Mouse (Mus musculus) spleen, postnatal 10 days (tissue): ENCODE measurements around the gene Arhgef40.

Experiments
- DNase-seq, 2 experiments: peaks; one replicate each; pipeline ENCODE4 v3.0.0; 2021 to 2022; ENCODE audit warnings: low spot score in 2 of 2

Arhgef40 gene

GRCm38 (mm10) chr14:52003981-52004495 lies 19.5 kb downstream of the Arhgef40 start:
- DNase-seq, result no peak

DNA sequence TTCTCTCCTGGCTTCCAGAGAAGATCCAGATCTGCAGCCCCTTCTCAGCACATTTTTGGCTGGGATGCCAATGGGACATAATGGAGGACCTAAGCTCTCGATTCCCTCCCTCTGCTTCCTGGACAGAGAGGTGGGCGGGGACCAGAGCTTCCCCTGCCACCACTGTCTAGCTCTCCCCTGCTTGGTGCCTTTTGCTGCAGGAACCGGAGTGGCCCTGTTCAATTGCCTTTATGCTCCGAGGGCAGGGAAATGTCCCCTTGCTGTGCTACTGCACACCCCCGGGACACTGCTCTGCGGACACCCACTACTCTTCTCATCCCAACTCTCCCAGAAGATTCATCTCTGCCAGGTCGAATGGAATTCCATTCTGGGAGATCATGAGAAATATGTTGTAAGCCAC lies 20.6 kb downstream of the Arhgef40 start:
- no peak for DNase-seq

DNA sequence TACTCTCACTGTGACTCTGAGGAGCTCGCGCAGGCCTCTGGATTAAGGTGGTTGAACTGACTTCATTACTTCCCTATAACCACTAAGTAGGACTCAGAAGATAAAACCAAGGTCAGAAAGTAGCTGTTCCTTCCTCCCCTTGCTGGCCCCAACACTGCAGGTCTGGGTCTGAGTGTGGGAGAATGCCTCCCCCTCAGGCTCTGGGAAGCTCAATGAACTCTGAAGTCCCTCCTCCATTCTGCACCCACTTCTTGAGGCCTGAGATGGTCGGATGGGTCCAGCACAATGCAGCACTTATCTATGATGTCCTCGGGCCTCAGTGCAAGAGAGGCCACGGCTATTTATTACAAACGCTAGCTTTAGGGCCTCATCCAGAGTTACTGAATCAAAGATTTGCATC lies 21.1 kb downstream of the Arhgef40 start:
- no peak for DNase-seq

GRCm38 (mm10) chr14:52006241-52006640 lies 21.7 kb downstream of the Arhgef40 start:
- DNase-seq, result no peak

GRCm38 (mm10) chr14:52006771-52007170 lies 22.3 kb downstream of the Arhgef40 start:
- no peak for DNase-seq

GRCm38 (mm10) chr14:52008321-52009203 lies 24.0 kb downstream of the Arhgef40 start:
- DNase-seq, result peak; percentile 90 to 94

DNA sequence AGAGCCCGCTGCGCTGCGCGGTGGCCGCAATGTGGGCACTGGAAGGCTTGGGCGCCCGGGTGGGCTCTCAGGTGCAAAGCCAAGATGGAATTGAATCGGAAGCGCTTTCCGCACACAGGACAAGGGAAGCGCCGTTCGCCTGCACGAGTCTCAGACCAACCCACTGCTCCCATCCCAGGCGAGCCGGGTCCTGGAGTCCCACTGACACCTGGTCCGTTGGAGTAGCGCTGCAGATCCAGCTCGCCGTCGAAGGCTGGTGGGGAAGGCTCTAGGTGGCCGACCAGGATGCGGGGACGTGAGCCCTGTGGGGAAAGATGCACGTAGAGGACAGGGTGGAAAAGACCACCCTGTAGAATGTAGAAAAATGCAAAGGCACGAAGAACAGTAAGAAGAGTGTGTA lies 24.8 kb downstream of the Arhgef40 start:
- no peak for DNase-seq

DNA sequence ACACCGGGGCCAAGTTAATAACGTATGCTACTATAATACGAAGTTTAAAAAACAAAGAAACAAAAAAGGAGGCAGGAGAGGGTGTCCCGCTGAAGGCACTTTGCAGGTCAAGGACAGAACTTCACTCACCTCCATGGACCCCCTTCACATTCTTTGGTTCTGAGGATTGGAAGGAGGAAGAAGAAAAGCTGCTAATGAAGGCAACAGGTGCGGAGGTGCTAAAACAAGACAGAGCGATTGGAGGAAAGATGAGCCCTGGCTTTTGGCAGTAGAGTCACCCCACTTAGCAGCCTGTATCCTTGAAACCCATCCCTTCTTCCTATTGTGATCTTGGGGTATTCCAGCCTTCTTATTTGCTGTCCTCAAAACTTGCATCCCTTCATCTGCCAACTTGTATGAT lies 25.3 kb downstream of the Arhgef40 start:
- no peak for DNase-seq

- no peak for DNase-seq
Measured at GRCm38 (mm10) chr14:52010446-52011111, 26.1 kb downstream of the Arhgef40 start.

DNA sequence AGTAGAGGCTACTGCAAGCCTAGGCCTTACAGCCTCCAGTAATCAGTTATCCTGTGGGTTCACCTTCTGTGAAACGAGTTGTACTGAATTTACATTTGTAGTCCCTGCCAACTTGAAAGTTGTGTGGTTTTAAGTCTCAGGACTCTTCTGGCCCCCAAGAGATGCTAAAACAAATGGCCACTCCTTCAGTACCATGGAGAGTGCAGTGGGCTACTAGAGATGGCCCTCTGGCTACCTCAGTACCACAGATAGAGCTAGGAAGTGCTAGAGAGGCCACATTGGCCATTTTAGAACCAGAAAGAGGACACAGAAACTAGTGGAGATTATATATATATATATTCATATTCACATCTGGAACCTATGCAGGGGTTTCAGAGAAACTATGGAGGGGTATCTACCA lies 27.2 kb downstream of the Arhgef40 start:
- no peak for DNase-seq

- no peak for DNase-seq
Measured at GRCm38 (mm10) chr14:52012085-52012484, 27.6 kb downstream of the Arhgef40 start.

DNA sequence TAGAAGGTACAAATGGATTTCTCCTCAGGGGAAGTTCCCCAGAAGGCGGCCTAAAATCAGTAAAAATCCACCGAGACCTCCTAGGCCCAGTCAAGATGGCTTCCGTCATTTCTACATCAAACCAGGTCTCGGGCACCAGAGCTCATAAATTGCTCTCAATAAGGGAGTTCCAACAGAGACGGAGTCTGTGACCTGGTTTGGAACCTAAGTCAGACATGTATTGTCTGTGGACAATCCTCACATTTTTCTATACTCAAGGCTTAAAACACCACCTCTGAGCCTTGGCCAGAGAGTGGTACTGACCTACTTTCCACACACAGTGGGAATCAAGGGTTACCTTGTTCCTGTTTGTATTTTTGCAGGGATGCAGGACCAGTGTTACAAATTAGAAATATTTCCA lies 28.0 kb downstream of the Arhgef40 start:
- DNase-seq, result no peak

GRCm38 (mm10) chr14:52013021-52013610 lies 28.6 kb downstream of the Arhgef40 start:
- DNase-seq, result no peak

GRCm38 (mm10) chr14:52013771-52014219 lies 29.3 kb downstream of the Arhgef40 start:
- DNase-seq, result peak in 1 of 2 experiments; percentile 50

- DNase-seq, result no peak
Measured at GRCm38 (mm10) chr14:52014271-52014760, 29.8 kb downstream of the Arhgef40 start.

- DNase-seq, result peak in 1 of 2 experiments; percentile 53
Measured at GRCm38 (mm10) chr14:52014761-52015311, 30.3 kb downstream of the Arhgef40 start.

DNA sequence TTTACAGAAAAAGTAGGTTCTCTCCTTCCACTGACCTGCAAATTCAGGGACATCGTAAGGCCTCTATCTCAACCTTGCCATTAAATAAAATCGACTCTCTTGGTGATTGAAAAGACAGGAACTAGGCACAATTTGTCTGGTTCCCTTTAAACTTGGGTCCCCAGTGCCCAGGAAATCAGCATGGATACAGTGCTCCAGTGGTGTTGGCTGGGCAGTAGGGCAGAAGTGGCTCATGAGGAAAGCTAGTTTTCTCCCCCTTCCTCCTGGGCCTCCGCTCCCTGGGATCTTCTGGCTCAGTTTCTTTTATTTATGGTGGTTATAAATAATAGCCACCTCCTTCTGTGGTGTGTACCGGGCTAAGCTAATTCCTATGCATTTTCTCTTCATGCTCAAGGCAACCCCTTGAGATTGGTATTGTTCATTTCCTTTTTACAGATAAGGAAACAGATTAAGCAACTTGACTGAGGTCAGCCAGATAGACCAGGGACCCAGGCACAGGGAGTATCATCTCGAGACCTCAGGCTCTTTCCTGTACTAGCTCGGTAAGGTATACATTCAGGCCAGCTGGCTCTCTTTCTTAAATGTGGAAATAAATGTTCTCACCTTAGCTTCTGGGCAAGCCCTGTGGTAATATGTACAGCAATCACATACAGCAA lies 31.1 kb downstream of the Arhgef40 start, which contains the start of gene Tmem253:
TSS of gene Tmem253 (plus strand) at position 214 of the 656 bp plus-strand sequence.
- no peak for DNase-seq

DNA sequence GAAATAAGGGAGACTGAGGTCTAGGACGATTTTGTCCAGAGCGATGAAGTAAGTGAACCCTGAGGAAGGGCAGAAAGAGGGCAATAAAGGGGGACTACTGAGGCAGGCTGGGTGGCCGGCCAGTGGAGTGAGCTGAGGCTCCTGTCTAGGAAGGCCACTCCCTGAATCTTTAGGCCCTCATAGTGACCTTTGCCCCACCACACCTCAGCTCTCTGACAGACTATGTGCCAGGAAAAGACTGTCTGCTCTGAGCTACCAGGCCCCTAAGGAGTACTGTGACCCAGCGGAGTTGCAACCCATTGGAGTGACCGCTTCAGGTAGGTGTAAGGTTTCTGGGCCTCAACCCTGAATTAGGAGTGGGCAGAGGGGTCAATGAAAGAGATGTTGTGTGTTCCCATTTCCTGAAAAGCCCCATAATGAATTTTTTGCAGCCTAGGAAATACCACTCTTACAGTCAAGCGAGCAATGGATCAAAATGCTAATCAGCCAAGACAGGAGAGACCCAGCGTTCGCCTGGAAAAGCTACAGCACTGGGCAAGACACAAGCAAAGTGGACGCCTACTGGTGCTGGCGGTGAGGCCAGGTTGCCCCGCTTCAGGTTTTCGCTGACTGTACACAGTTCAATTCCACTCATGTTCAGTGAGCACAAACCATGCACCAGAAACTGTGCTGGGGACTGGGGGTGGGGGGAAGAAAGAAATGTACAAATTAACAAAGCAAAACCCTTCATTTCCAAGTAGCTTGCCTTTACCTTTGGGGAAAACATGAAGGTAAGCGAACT lies 32.3 kb downstream of the Arhgef40 start:
- no peak for DNase-seq

DNA sequence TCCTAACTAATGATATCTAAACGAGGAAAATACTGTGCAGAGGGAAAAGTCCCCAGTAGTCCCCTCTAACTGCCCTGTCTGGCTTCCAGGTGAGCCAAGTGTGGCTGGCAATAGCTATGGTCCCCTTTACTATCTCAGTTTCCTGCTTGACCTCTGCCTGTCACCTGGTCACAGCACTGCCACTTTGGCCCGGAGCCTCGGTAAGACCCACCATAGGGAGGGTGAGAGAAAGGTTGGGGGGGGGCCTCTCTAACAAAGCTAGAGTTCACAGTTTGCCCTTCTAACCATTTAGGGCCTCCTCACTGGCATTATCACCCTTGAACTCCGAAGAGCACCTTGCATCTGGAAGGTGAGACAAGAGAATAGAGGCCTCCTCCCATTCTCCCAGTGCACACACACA lies 33.1 kb downstream of the Arhgef40 start:
- DNase-seq, result no peak
